Mouse (Mus musculus): ENCODE measurements around the gene Tnnt1. TPM values are rescaled to one million over a fixed set of nuclear protein-coding genes. Genes with fewer than 3 reads are reported as not detected.
A peak's percentile ranks its signal among the peaks of the same experiment; 100 is the strongest.

The Tnnt1 gene
- polyA plus RNA-seq, 1 experiment from 2014 or later = 58.1 TPM

DNA sequence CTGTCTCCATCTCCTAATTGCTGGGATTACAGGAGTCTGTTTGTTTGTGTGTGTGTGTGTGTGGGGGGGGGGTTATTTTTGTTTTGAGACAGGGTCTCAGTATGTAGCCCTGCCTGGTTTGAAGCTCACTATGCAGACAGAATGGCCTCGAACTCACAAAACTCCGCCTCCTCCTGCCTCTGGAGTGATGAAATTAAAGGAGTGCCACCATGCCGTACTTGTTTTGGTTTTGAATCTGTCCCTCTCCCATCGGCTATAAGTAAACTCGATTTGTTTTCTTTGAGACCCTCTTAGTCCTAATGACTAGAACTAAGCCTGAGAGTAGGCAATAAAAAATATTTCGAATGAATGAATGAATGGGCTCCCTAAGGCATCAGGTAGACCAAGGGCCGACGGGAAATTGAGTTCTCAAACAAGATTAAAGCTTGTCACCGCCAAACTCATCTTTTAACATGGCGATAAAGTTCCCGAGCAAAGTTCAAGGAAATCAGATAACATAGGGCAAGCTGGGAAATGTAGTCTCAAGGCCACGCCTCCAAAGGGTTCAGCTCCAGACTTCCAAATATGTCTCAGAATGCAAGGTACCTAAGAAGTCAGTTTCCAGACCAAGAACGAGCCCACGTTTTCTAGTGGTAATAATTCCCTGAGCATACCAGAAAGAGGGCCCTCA lies 13.6 kb downstream of the Tnnt1 start:
- Histone ChIP-seq H3K36me3 (no peaks in the 10 kb centered on the region), H3K27ac (no peak overlapping the region), H3K4me3 (peak overlapping the region; percentile 92), H3K4me1 (peaks cover 34% of the 10 kb centered on the region), H3K27me3 (replicated peaks) (no peaks in the 10 kb centered on the region), H3K9ac (peak overlapping the region; percentile 98; the same call in 1 of the 2 replicates), H3K4me2 (replicated peaks) (peak overlapping the region; percentile 91), H3K9me3 (no peaks in the 10 kb centered on the region)
- WGBS = 16% methylated on average over 14 of the region's 14 CpGs
- ATAC-seq (ENCODE audit: low FRiP score, low read depth) = peak; percentile 15

DNA sequence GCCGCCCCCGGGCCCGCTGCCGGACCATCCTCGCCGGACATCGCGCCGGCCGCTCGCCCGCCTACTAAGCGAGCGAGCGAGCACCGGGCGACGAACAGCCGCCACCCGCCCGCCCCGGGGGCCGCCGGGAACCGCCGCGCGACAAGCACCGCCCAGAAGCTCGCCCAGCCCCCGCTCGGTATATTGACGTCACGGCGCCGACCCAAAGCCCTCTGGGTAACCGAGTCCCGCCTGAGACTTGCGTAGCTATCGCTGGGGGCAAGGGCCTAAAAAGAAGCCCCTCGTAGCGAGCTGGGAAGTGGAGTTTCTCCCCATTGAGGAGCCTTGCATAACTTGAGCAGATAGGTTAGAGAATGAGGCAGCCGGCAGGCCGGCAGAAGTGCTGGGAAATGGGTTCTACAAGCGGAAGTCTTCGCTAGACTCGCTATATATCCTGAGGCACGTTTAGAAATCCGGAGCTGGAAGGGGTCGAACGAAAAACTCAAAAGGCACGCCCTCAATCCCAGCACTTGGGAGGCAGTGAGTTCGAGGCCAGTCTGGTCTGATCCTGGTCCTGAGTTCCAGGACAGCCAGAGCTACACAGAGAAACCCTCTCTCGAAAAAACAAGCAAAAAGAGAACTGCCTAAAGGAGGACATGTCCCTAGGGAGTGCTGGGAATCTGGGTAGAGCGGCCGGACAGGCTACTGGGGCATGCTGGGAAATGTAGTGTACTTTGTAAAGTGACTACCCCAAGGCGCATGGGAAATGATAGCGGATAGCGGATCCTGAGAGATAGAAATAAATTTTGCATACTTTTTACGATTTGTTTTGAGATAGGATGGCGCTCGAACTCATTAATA lies 14.4 kb downstream of the Tnnt1 start, which contains the start of gene Ppp1r12c:
Gene Ppp1r12c (minus strand): TSS at position 123 of the 840 bp plus-strand sequence.
- ATAC-seq (ENCODE audit: low FRiP score, low read depth) = peak; percentile 91
- WGBS = under 1% methylated on average over 61 of the region's 62 CpGs
- Histone ChIP-seq H3K27ac (peak within 1 kb of the TSS; percentile 66), H3K9me3 (no peaks in the 10 kb centered on the region), H3K4me3 (peak within 1 kb of the TSS; percentile 92), H3K4me1 (peaks cover 39% of the 10 kb centered on the region), H3K27me3 (replicated peaks) (no peaks in the 10 kb centered on the region), H3K9ac (peak within 1 kb of the TSS; percentile 98), H3K36me3 (peaks cover 3% of the 10 kb centered on the region), H3K4me2 (replicated peaks) (peak within 1 kb of the TSS; percentile 91)

DNA sequence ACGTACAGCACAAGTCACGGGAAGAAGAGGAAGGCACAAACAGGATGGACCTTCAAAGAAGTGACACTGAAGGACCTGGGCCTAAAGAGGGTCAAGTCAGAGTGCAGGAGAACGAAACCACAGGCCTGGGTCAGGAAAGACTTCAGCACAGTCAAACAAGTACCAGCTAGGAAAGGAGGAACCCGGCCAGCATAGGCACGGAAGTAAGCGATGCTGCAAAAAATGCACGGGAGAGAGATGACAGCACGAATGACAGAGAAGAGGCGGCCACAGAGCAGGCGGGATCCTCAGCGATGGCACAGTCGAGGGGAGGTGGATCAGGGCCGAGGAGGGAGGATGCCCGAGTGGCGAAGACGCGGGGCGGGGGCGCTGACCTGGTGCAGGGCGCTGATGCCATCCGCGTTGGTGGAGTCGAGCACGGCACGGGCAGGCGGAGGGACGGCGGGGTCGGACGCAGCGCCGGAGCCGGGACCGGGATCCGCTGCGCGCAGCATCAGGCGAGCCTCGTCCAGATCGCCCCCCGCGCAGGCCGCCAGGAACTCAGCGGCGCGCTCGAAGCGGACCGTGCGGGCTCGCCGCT lies 15.2 kb downstream of the Tnnt1 start:
- Histone ChIP-seq H3K4me1 (peaks cover 39% of the 10 kb centered on the region), H3K27me3 (replicated peaks) (no peaks in the 10 kb centered on the region), H3K4me2 (replicated peaks) (peak overlapping the region; percentile 91), H3K4me3 (peak overlapping the region; percentile 92), H3K36me3 (peaks cover 8% of the 10 kb centered on the region), H3K9me3 (no peaks in the 10 kb centered on the region), H3K9ac (peak overlapping the region; percentile 98), H3K27ac (peak overlapping the region; percentile 66)
- under 1% methylated on average over 48 of the region's 52 CpGs for WGBS
- ATAC-seq (ENCODE audit: low FRiP score, low read depth) = peak; percentile 45

- Histone ChIP-seq H3K9ac (peak overlapping the region; percentile 30), H3K4me3 (no peak overlapping the region), H3K4me2 (replicated peaks) (peak overlapping the region; percentile 91), H3K27me3 (replicated peaks) (no peaks in the 10 kb centered on the region), H3K27ac (no peak overlapping the region), H3K36me3 (peaks cover 19% of the 10 kb centered on the region), H3K4me1 (peaks cover 39% of the 10 kb centered on the region), H3K9me3 (no peaks in the 10 kb centered on the region)
- 95% methylated on average over 4 of the region's 4 CpGs for whole genome bisulfite sequencing
- no peak for ATAC-seq (ENCODE audit: low FRiP score, low read depth)
Measured at GRCm38 (mm10) chr7:4499034-4499433, 17.1 kb downstream of the Tnnt1 start.

GRCm38 (mm10) chr7:4498251-4498650 lies 17.9 kb downstream of the Tnnt1 start:
- H3K4me1 ChIP-seq = peaks cover 39% of the 10 kb centered on the region
- H3K27ac ChIP-seq = 0 out of 2 replicates have a peak overlapping the region, but pooled peaks have one; percentile 26
- no peak overlapping the region; the same call in 1 of the 2 replicates for H3K9ac ChIP-seq
- H3K36me3 ChIP-seq = peaks cover 26% of the 10 kb centered on the region
- no peaks in the 10 kb centered on the region for H3K27me3 ChIP-seq (replicated peaks)
- H3K4me3 ChIP-seq = 0 out of 2 replicates have a peak overlapping the region, but pooled peaks have one; percentile 0
- ATAC-seq (ENCODE audit: low FRiP score, low read depth) = peak; percentile 48
- WGBS = 6% methylated on average over 9 of the region's 9 CpGs
- H3K9me3 ChIP-seq = no peaks in the 10 kb centered on the region
- peak overlapping the region; percentile 91 for H3K4me2 ChIP-seq (replicated peaks)

GRCm38 (mm10) chr7:4497271-4497903 lies 18.8 kb downstream of the Tnnt1 start:
- peaks cover 39% of the 10 kb centered on the region for H3K4me1 ChIP-seq
- H3K36me3 ChIP-seq = peaks cover 33% of the 10 kb centered on the region
- H3K9me3 ChIP-seq = no peaks in the 10 kb centered on the region
- 0 out of 2 replicates have a peak overlapping the region, but pooled peaks have one; percentile 0 for H3K4me3 ChIP-seq
- no peak for ATAC-seq (ENCODE audit: low FRiP score, low read depth)
- H3K27ac ChIP-seq = no peak overlapping the region
- peak overlapping the region; percentile 91 for H3K4me2 ChIP-seq (replicated peaks)
- WGBS = 91% methylated on average over 9 of the region's 9 CpGs
- no peak overlapping the region for H3K9ac ChIP-seq
- no peaks in the 10 kb centered on the region for H3K27me3 ChIP-seq (replicated peaks)

- no peak overlapping the region for H3K27ac ChIP-seq
- no peaks in the 10 kb centered on the region for H3K27me3 ChIP-seq (replicated peaks)
- H3K4me3 ChIP-seq = no peak overlapping the region
- H3K4me2 ChIP-seq (replicated peaks) = no peak overlapping the region
- no peak for ATAC-seq (ENCODE audit: low FRiP score, low read depth)
- 96% methylated on average over 3 of the region's 3 CpGs for WGBS
- H3K36me3 ChIP-seq = peaks cover 41% of the 10 kb centered on the region
- H3K9ac ChIP-seq = no peak overlapping the region
- H3K9me3 ChIP-seq = no peaks in the 10 kb centered on the region
- peaks cover 39% of the 10 kb centered on the region for H3K4me1 ChIP-seq
Measured at GRCm38 (mm10) chr7:4496468-4496867, 19.7 kb downstream of the Tnnt1 start.

DNA sequence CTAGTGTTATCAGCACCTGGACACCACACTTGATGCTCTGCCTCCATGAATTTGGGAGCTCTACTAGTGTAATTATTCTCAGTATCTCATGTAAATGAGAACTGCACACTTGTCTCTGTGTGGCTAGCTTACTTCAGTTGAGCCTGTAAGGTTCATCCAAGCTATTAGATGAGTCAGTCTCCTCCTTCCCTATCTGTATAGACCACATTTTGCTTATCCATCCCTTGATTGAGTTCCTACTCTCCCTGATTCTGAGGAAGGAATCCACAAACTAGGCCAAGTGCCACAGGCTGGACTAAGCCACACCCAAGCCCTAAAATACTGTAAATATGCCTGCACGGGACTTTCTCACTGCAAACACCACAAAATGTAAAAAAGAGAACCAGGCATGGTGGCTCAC lies 22.2 kb downstream of the Tnnt1 start:
- no peaks in the 10 kb centered on the region for H3K9me3 ChIP-seq
- no peak for ATAC-seq (ENCODE audit: low FRiP score, low read depth)
- peaks cover 55% of the 10 kb centered on the region for H3K36me3 ChIP-seq
- no peak overlapping the region for H3K9ac ChIP-seq
- H3K27me3 ChIP-seq (replicated peaks) = no peaks in the 10 kb centered on the region
- H3K4me1 ChIP-seq = peaks cover 19% of the 10 kb centered on the region
- WGBS = 81% methylated on average over 1 of the region's 1 CpGs
- H3K27ac ChIP-seq = no peak overlapping the region
- H3K4me2 ChIP-seq (replicated peaks) = no peak overlapping the region
- H3K4me3 ChIP-seq = no peak overlapping the region

GRCm38 (mm10) chr7:4492284-4493224 lies 23.6 kb downstream of the Tnnt1 start:
- Histone ChIP-seq H3K4me2 (replicated peaks) (no peak overlapping the region), H3K4me1 (peaks cover 5% of the 10 kb centered on the region), H3K9ac (no peak overlapping the region), H3K36me3 (peaks cover 67% of the 10 kb centered on the region), H3K9me3 (no peaks in the 10 kb centered on the region), H3K4me3 (no peak overlapping the region), H3K27ac (no peak overlapping the region), H3K27me3 (replicated peaks) (no peaks in the 10 kb centered on the region)
- ATAC-seq (ENCODE audit: low FRiP score, low read depth) = no peak
- WGBS = 87% methylated on average over 13 of the region's 13 CpGs

DNA sequence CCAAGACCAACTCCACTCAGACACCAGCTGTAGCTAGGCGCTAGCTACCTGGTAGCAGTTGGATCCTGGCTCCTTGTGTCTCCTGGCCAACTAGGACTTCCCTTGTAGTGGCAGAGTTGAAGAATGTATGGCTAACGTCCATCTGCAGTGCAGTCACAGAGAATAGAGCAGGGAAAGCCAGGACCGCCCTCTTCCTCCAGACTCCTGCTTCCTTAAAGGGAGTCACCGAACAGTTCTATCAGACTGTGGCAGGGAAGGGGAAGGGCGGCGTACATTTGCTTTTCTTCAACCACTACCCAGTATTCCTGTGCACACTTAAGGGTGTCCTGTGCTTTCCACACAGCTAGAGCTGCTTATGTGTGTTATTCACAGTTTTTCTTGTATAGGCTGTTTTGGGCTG lies 24.9 kb downstream of the Tnnt1 start:
- Histone ChIP-seq H3K27me3 (replicated peaks) (no peaks in the 10 kb centered on the region), H3K36me3 (peaks cover 66% of the 10 kb centered on the region), H3K9me3 (no peaks in the 10 kb centered on the region), H3K4me2 (replicated peaks) (no peak overlapping the region), H3K4me1 (no peaks in the 10 kb centered on the region), H3K4me3 (no peak overlapping the region), H3K9ac (no peak overlapping the region), H3K27ac (no peak overlapping the region)
- ATAC-seq (ENCODE audit: low FRiP score, low read depth) = no peak
- 88% methylated on average over 6 of the region's 6 CpGs for WGBS

GRCm38 (mm10) chr7:4482281-4482680 lies 33.9 kb downstream of the Tnnt1 start:
- Histone ChIP-seq H3K27ac (no peak overlapping the region), H3K4me2 (replicated peaks) (no peak overlapping the region), H3K9ac (no peak overlapping the region), H3K9me3 (no peaks in the 10 kb centered on the region), H3K36me3 (peaks cover 61% of the 10 kb centered on the region), H3K27me3 (replicated peaks) (0 out of 2 replicates have a peak, but pooled peaks cover 1% of the 10 kb centered on the region), H3K4me3 (no peak overlapping the region), H3K4me1 (peaks cover 9% of the 10 kb centered on the region)
- no peak for ATAC-seq (ENCODE audit: low FRiP score, low read depth)
- 92% methylated on average over 12 of the region's 12 CpGs for WGBS
